Mouse (Mus musculus): ENCODE measurements around the gene Phkb. TPM values are rescaled to one million over a fixed set of nuclear protein-coding genes. Genes with fewer than 3 reads are reported as not detected.
A peak's percentile ranks its signal among the peaks of the same experiment; 100 is the strongest.

The Phkb gene
- polyA plus RNA-seq, 1 experiment from 2014 or later = 19.4 TPM

DNA sequence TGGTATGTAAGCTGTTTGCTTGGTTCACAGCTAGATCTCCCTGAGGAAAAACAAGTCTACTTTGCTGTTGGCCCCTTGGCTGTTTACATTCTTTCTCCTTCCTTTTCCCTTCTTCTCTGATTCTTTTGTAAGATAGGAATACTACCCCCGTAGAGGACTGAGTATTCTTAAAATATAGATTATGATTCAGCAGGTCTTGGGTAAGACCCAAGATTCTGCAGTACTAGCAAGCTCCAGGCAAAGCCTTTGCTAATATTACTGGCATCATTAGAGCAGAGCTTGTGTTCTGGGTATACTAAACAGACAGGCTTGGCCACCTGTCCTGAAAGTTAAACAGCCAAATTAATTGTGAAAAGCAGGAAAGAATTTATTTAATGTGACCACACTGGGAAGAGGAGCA, 21.6 kb downstream of the Phkb start:
- ATAC-seq = no peak
- H3K27me3 ChIP-seq (replicated peaks) = no peaks in the 10 kb centered on the region
- H3K27ac ChIP-seq = no peak overlapping the region
- H3K36me3 ChIP-seq = no peaks in the 10 kb centered on the region
- no peak overlapping the region for H3K4me2 ChIP-seq
- WGBS (ENCODE audit: insufficient replicate concordance) = 28% methylated on average over 1 of the region's 1 CpGs
- peaks cover 3% of the 10 kb centered on the region for H3K4me1 ChIP-seq
- H3K9me3 ChIP-seq (replicated peaks) = no peaks in the 10 kb centered on the region
- no peak overlapping the region for H3K4me3 ChIP-seq
- H3K9ac ChIP-seq = no peak overlapping the region

DNA sequence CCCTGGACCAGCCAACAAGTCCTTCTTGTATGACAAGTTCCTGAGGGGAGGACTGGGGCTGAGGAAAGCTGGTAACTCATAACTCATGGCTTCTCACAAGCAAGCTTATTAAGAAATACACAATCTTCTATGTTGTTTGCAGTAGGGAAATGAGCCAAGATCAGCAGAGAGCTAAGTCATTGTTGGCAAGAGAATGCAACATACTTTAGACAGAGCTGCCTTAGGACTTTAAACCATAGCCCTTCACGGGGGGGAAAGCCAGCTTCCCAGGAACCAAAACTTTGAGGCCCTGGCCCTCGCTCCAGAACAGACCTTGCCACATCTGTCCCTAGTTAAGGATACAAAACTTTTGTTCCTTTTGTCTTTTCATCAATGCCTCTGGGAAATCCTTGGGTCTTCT, 30.9 kb downstream of the Phkb start:
- Histone ChIP-seq H3K36me3 (no peaks in the 10 kb centered on the region), H3K9ac (no peak overlapping the region), H3K27ac (no peak overlapping the region), H3K9me3 (replicated peaks) (no peaks in the 10 kb centered on the region), H3K4me2 (no peak overlapping the region), H3K27me3 (replicated peaks) (no peaks in the 10 kb centered on the region), H3K4me1 (no peaks in the 10 kb centered on the region), H3K4me3 (no peak overlapping the region)
- no peak for ATAC-seq
- WGBS (ENCODE audit: insufficient replicate concordance) = 64% methylated on average over 2 of the region's 2 CpGs

DNA sequence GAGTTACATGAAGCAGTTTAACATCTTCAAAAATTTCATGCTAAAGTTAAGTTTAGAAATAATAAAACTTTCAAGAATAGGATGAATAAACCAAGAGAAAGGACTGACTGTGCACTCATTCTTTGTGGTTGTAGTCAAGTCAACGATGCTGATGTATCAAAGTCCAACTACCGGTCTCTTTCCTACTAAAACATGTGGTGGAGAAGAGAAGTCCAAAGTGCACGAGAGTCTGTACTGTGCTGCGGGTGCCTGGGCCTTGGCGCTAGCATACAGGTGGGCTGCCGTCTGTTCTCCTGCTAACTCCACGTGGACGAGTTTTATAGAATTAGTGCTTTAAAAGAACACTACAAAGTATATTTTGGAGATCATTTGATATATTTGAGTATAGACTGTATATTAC, 37.2 kb downstream of the Phkb start:
- no peak overlapping the region for H3K27ac ChIP-seq
- H3K36me3 ChIP-seq = peaks cover 22% of the 10 kb centered on the region
- no peaks in the 10 kb centered on the region for H3K27me3 ChIP-seq (replicated peaks)
- WGBS (ENCODE audit: insufficient replicate concordance) = 86% methylated on average over 8 of the region's 8 CpGs
- no peak for ATAC-seq
- no peak overlapping the region for H3K4me2 ChIP-seq
- no peak overlapping the region for H3K9ac ChIP-seq
- no peaks in the 10 kb centered on the region for H3K9me3 ChIP-seq (replicated peaks)
- H3K4me1 ChIP-seq = peaks cover 8% of the 10 kb centered on the region; the same call in 1 of the 2 replicates
- H3K4me3 ChIP-seq = no peak overlapping the region

DNA sequence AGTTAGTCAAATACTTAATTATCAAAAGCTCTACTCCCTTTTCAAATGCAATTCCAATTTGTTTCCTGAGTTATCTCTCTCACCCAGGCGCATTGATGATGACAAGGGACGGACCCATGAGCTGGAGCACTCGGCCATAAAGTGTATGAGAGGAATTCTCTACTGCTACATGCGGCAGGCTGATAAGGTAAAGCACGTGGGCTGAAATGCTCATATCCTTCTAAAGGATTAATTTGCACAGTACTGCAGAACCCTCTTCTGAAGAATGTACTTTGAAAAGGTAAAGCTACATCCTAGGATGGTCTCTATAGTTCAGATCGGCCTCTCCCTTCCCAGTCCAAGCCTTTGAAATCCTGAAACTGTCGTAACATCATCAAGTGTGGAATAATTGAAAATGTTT, 38.9 kb downstream of the Phkb start:
- H3K9ac ChIP-seq = no peak overlapping the region
- H3K4me3 ChIP-seq = no peak overlapping the region
- 0 out of 2 replicates have a peak overlapping the region, but pooled peaks have one; percentile 24 for H3K27ac ChIP-seq
- ATAC-seq = peak; percentile 95
- H3K27me3 ChIP-seq (replicated peaks) = no peaks in the 10 kb centered on the region
- H3K4me2 ChIP-seq = peak overlapping the region; percentile 11; the same call in 1 of the 2 replicates
- H3K36me3 ChIP-seq = peaks cover 26% of the 10 kb centered on the region
- H3K4me1 ChIP-seq = peaks cover 8% of the 10 kb centered on the region; the same call in 1 of the 2 replicates
- 54% methylated on average over 7 of the region's 7 CpGs for WGBS (ENCODE audit: insufficient replicate concordance)
- H3K9me3 ChIP-seq (replicated peaks) = no peaks in the 10 kb centered on the region

DNA sequence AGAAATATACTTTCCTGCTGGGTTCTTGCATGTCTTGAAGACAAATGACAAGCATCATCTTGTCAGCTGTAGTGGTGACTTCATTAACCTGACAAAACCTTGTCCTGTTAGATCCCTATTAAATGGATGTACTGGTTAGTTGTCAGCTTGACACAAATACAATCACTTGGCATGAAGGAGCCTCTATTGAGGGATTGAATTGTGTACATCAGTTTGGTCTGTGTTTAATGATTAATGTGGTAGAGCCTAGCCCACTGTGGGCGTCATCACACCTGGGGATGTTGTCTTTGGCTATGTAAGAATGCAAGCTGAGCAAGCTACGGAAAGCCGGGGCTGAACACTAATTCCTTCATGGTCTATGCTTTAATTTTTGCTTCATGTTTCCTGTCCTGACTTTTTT, 44.1 kb downstream of the Phkb start:
- Histone ChIP-seq H3K9ac (no peak overlapping the region), H3K4me1 (peaks cover 3% of the 10 kb centered on the region; the same call in 1 of the 2 replicates), H3K27ac (no peak overlapping the region), H3K9me3 (replicated peaks) (no peaks in the 10 kb centered on the region), H3K4me2 (no peak overlapping the region), H3K36me3 (peaks cover 32% of the 10 kb centered on the region), H3K27me3 (replicated peaks) (no peaks in the 10 kb centered on the region), H3K4me3 (no peak overlapping the region)
- 80% methylated on average over 3 of the region's 3 CpGs for WGBS (ENCODE audit: insufficient replicate concordance)
- ATAC-seq = no peak

DNA sequence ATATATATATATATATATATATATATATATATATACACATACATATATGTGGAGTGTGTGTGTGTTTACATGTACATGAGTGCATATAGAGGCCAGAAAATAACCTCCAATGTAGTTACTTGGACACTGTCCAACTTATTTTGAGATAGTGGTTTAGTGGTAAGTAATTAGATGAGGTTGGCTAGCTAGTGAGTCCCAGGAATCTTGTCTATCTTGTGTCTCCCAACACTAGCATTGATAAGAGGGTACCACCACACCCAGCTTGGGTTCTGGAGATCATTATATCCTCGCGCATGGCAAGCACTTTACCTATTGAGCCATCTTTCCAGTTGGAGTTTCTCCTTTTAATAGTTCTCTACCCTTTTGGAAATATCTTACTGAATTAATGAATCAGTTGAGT, 56.9 kb downstream of the Phkb start:
- Histone ChIP-seq H3K9me3 (replicated peaks) (no peaks in the 10 kb centered on the region), H3K27me3 (replicated peaks) (no peaks in the 10 kb centered on the region), H3K4me2 (no peak overlapping the region), H3K4me1 (peaks cover 3% of the 10 kb centered on the region; the same call in 1 of the 2 replicates), H3K9ac (no peak overlapping the region), H3K36me3 (peaks cover 22% of the 10 kb centered on the region), H3K27ac (no peak overlapping the region), H3K4me3 (no peak overlapping the region)
- 62% methylated on average over 2 of the region's 2 CpGs for WGBS (ENCODE audit: insufficient replicate concordance)
- peak; percentile 51; the same call in 1 of the 2 replicates for ATAC-seq

DNA sequence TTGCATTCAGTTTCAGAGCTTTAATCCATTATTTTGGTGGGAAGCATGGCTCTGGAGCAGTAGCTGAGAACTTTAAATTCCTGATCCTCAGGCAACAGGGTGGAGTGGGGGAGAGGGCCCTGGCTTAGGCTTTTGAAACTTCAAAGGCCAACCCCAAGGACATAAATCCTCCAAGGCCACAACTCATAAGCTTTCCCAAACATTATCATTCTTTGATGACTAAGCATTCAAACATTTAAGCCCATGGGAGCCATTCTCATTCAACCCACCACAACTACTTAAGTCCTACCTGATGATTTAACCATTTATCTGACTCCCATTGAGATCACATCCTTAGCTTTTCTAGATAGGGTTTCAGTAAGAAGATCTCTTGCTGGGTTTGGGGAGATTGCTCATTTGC, 84.2 kb downstream of the Phkb start:
- Histone ChIP-seq H3K4me3 (no peak overlapping the region), H3K27ac (no peak overlapping the region), H3K4me1 (no peaks in the 10 kb centered on the region), H3K27me3 (replicated peaks) (no peaks in the 10 kb centered on the region), H3K4me2 (no peak overlapping the region), H3K36me3 (no peaks in the 10 kb centered on the region), H3K9ac (no peak overlapping the region), H3K9me3 (replicated peaks) (no peaks in the 10 kb centered on the region)
- no peak for ATAC-seq

DNA sequence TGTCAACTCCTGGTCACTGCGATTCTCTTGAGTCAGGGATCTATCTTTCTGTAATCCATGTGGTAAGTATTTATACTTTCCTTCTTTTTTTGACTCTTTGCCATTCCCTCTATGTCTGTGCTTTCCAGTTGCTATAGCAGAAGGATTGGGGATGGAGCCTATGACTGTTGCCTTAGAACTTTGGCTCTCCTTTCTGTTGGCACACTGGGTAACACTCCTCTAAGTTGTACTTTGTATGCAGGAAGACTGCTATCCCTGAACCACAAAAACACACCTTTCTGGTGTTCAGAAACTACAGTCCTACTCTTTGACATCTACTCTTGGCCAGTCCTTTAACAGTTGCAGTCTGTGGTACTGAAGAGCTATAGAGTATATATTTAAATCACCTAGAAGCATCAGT, 84.8 kb downstream of the Phkb start:
- Histone ChIP-seq H3K4me3 (no peak overlapping the region), H3K9me3 (replicated peaks) (no peaks in the 10 kb centered on the region), H3K4me2 (no peak overlapping the region), H3K27ac (no peak overlapping the region), H3K9ac (no peak overlapping the region), H3K27me3 (replicated peaks) (no peaks in the 10 kb centered on the region), H3K4me1 (no peaks in the 10 kb centered on the region), H3K36me3 (no peaks in the 10 kb centered on the region)
- ATAC-seq = no peak
- 60% methylated on average over 1 of the region's 1 CpGs for WGBS (ENCODE audit: insufficient replicate concordance)

DNA sequence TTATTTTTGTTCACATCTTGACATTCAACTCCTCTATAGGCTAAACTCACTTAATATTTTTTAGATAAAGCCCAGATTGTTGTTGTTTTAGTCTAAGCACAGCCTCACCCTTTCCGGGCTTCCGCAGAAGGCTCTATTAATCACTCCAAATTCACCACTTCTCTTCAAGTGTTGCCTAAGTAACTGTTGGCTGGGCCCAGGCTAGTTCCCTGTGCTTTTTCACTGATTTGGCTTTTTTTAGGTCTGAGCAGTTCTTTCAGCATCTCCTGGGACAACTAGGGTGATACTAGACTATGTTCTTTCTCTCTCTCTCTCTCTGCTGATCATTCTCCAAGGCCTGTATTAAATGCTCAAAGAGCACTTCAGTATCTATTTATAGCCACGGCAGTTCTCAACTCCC, 85.3 kb downstream of the Phkb start:
- no peaks in the 10 kb centered on the region for H3K4me1 ChIP-seq
- H3K4me2 ChIP-seq = no peak overlapping the region
- ATAC-seq = no peak
- no peak overlapping the region for H3K4me3 ChIP-seq
- 80% methylated on average over 3 of the region's 3 CpGs for WGBS (ENCODE audit: insufficient replicate concordance)
- no peak overlapping the region for H3K9ac ChIP-seq
- no peaks in the 10 kb centered on the region for H3K27me3 ChIP-seq (replicated peaks)
- H3K9me3 ChIP-seq (replicated peaks) = no peaks in the 10 kb centered on the region
- no peak overlapping the region for H3K27ac ChIP-seq
- H3K36me3 ChIP-seq = no peaks in the 10 kb centered on the region

DNA sequence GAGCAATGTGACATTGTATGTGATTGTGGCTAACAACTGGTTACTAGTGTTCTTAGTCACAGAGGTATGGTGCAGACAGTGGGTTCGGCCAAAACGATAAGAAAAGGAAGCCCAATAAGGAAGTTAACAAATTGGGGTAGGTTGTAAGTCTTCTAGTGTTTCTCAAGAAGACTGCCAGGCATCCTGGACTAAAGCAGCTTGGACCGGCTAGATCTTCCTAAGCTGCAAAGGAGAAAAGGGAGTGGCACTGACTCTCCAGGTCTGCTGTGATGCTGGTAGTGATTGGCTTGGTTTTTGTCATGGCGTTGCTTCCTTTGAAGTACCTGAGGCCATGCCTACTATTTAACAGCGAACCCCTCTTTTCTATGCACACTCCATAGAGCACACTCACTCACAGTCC, 95.4 kb downstream of the Phkb start:
- Histone ChIP-seq H3K27ac (no peak overlapping the region), H3K4me1 (no peaks in the 10 kb centered on the region), H3K4me2 (no peak overlapping the region), H3K9ac (no peak overlapping the region), H3K36me3 (peaks cover 13% of the 10 kb centered on the region), H3K27me3 (replicated peaks) (no peaks in the 10 kb centered on the region), H3K9me3 (replicated peaks) (no peaks in the 10 kb centered on the region), H3K4me3 (no peak overlapping the region)
- WGBS (ENCODE audit: insufficient replicate concordance) = 82% methylated on average over 5 of the region's 5 CpGs
- ATAC-seq = no peak

DNA sequence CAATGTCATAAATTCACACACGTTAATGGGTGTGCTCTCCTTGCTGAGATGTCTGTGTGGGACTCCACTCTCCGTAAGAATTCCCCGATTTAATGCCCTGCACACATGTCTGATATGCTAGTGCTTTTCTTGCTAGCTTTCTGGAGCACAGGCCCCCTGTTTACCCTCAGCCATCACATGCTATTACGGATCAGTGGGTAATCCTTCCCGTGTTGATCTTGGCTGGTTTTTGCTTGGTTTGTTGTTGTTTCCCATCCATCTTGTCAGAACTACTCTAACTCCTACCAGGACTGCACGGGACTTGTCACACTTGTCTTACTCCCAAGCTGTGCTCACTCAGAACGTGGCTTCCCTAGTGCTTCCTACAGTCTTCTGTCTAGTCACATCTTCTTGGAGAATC, 96.6 kb downstream of the Phkb start:
- H3K4me3 ChIP-seq = no peak overlapping the region
- ATAC-seq = no peak
- no peaks in the 10 kb centered on the region for H3K27me3 ChIP-seq (replicated peaks)
- no peak overlapping the region for H3K4me2 ChIP-seq
- H3K36me3 ChIP-seq = peaks cover 19% of the 10 kb centered on the region
- H3K4me1 ChIP-seq = no peaks in the 10 kb centered on the region
- no peak overlapping the region for H3K27ac ChIP-seq
- no peaks in the 10 kb centered on the region for H3K9me3 ChIP-seq (replicated peaks)
- WGBS (ENCODE audit: insufficient replicate concordance) = 78% methylated on average over 7 of the region's 7 CpGs
- H3K9ac ChIP-seq = no peak overlapping the region

DNA sequence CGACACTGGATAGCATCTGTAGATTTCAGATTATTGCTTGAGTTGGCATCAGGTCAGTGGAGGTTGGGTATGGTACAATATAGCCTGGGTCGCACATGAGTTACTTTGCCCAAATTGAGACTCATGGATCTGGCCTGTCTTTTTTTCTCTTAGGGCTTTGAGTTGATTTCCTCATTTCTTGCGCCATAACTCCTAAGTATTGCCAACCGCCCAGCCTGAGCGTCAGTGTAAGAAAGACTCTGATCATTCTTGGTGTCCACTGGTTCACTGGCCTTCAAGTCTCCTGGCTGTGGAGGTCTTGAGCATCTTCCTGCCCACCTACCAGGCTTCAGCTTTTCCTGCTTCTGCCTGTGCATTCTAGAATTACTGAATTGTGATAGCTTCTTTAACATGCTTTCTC, 104.1 kb downstream of the Phkb start:
- no peak for ATAC-seq
- Histone ChIP-seq H3K27me3 (replicated peaks) (no peaks in the 10 kb centered on the region), H3K9me3 (replicated peaks) (no peaks in the 10 kb centered on the region), H3K27ac (no peak overlapping the region), H3K4me1 (no peaks in the 10 kb centered on the region), H3K4me2 (no peak overlapping the region), H3K9ac (no peak overlapping the region), H3K36me3 (peaks cover 26% of the 10 kb centered on the region), H3K4me3 (no peak overlapping the region)
- 84% methylated on average over 5 of the region's 5 CpGs for WGBS (ENCODE audit: insufficient replicate concordance)

DNA sequence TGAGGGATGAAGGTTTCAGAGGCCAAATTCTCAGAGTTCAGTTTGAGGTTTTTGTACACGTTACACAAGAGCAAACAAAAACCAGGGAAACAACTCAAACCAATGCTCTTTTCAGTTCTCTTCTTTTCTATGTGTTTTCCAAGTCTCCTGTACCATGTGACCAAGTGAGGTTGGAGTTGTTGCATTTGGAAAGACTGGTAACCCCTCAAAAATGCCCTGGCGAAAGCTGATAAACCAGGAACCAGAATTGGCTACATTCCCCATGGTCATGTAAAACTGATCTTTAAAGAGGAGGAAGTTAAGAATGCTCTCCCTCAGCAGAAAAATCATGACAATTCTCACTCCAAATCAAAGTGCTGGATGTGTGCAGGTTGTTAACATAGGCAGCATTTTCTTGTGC, 117.6 kb downstream of the Phkb start:
- Histone ChIP-seq H3K9ac (no peak overlapping the region), H3K27ac (no peak overlapping the region), H3K4me2 (no peak overlapping the region), H3K27me3 (replicated peaks) (no peaks in the 10 kb centered on the region), H3K9me3 (replicated peaks) (no peaks in the 10 kb centered on the region), H3K4me1 (no peaks in the 10 kb centered on the region), H3K36me3 (0 out of 2 replicates have a peak, but pooled peaks cover 11% of the 10 kb centered on the region), H3K4me3 (no peak overlapping the region)
- ATAC-seq = no peak
- WGBS (ENCODE audit: insufficient replicate concordance) = 70% methylated on average over 2 of the region's 2 CpGs
